Mouse (Mus musculus): Measurements from ENCODE around the gene Ptcra. TPM values are rescaled to one million over a fixed set of nuclear protein-coding genes. Genes with fewer than 3 reads are reported as not detected.

The Ptcra gene
- 0.51 and 0.64 TPM in 2 replicates for polyA plus RNA-seq (2021; fragmentation: Nextera tagmentation)
- long read RNA-seq, experiment 1, partial matches to known transcripts: 1 of 1 reads
- long read RNA-seq, experiment 1, other reads (novel, unspliced or antisense): 0 of 1 reads
- long read RNA-seq, experiment 2: 0 reads

GRCm38 (mm10) chr17:46763544-46763943, at the start of gene Ptcra:
Gene Ptcra, minus strand, starts transcription at chr17:46763712.

GRCm38 (mm10) chr17:46782341-46783221, 19.1 kb upstream of the Ptcra start, which contains the start of gene Rpl7l1:
Gene Rpl7l1, minus strand, starts transcription at chr17:46782672.

GRCm38 (mm10) chr17:46772404-46773277, 9.1 kb upstream of the Ptcra start, which contains the start of gene 2310039H08Rik:
Gene 2310039H08Rik, plus strand, starts transcription at chr17:46772635.

GRCm38 (mm10) chr17:46751794-46752556, 11.5 kb downstream of the Ptcra start, which contains the start of gene Cnpy3:
Gene Cnpy3, minus strand, starts transcription at chr17:46752214.

GRCm38 (mm10) chr17:46728904-46729318, 34.6 kb downstream of the Ptcra start, which contains the start of gene Gnmt:
Gene Gnmt, minus strand, starts transcription at chr17:46729168.

GRCm38 (mm10) chr17:46710959-46711597, 52.4 kb downstream of the Ptcra start, which contains the start of gene Pex6:
Gene Pex6, plus strand, starts transcription at chr17:46711463.

Other genes starting within 250 kb of the Ptcra start
- gene Cul9, start 217.3 kb downstream of the Ptcra start, polyA plus RNA-seq (2021; fragmentation: Nextera tagmentation): 22.6 and 27.2 TPM in 2 replicates
- 2.3 and 3.8 TPM in 2 replicates for gene Srf, start 207.5 kb downstream of the Ptcra start, polyA plus RNA-seq (2021; fragmentation: Nextera tagmentation)
- gene Ptk7, start 134.2 kb downstream of the Ptcra start, polyA plus RNA-seq (2021; fragmentation: Nextera tagmentation): 1.2 and 1.3 TPM in 2 replicates
- gene Klc4, start 117.7 kb downstream of the Ptcra start, polyA plus RNA-seq (2021; fragmentation: Nextera tagmentation): 10.7 and 11.1 TPM in 2 replicates
- 103 and 112 TPM in 2 replicates for gene Mrpl2, start 117.5 kb downstream of the Ptcra start, polyA plus RNA-seq (2021; fragmentation: Nextera tagmentation)
- 4.0 and 4.1 TPM in 2 replicates for gene Cul7, start 113.4 kb downstream of the Ptcra start, polyA plus RNA-seq (2021; fragmentation: Nextera tagmentation)
- 20.0 and 20.9 TPM in 2 replicates for gene Rrp36, start 89.4 kb downstream of the Ptcra start, polyA plus RNA-seq (2021; fragmentation: Nextera tagmentation)
- 233 and 236 TPM in 2 replicates for gene Mea1, start 84.9 kb downstream of the Ptcra start, polyA plus RNA-seq (2021; fragmentation: Nextera tagmentation)
- gene Klhdc3, start 82.8 kb downstream of the Ptcra start, polyA plus RNA-seq (2021; fragmentation: Nextera tagmentation): 163 and 190 TPM in 2 replicates
- 46.1 and 49.2 TPM in 2 replicates for gene Ppp2r5d, start 58.6 kb downstream of the Ptcra start, polyA plus RNA-seq (2021; fragmentation: Nextera tagmentation)
- 9.6 and 12.9 TPM in 2 replicates for gene Pex6, start 52.2 kb downstream of the Ptcra start, polyA plus RNA-seq (2021; fragmentation: Nextera tagmentation)
- 0.41 and 2.7 TPM in 2 replicates for gene Gnmt, start 34.5 kb downstream of the Ptcra start, polyA plus RNA-seq (2021; fragmentation: Nextera tagmentation)
- 95.5 and 101 TPM in 2 replicates for gene Cnpy3, start 11.5 kb downstream of the Ptcra start, polyA plus RNA-seq (2021; fragmentation: Nextera tagmentation)
- 22.2 and 31.2 TPM in 2 replicates for gene 2310039H08Rik, start 8.9 kb upstream of the Ptcra start, polyA plus RNA-seq (2021; fragmentation: Nextera tagmentation)
- 34.1 and 40.3 TPM in 2 replicates for gene Rpl7l1, start 19.0 kb upstream of the Ptcra start, polyA plus RNA-seq (2021; fragmentation: Nextera tagmentation)
- 8.0 and 8.3 TPM in 2 replicates for gene Bicral, start 94.8 kb upstream of the Ptcra start, polyA plus RNA-seq (2021; fragmentation: Nextera tagmentation)
- 89.9 and 101 TPM in 2 replicates for gene Tbcc, start 127.0 kb upstream of the Ptcra start, polyA plus RNA-seq (2021; fragmentation: Nextera tagmentation)
- gene Prph2, start 146.7 kb upstream of the Ptcra start, polyA plus RNA-seq (2021; fragmentation: Nextera tagmentation): 0.06 TPM in 1 of 2 replicates, not detected in the other
- gene Ubr2, start 246.8 kb upstream of the Ptcra start, polyA plus RNA-seq (2021; fragmentation: Nextera tagmentation): 19.2 and 20.1 TPM in 2 replicates